Mouse (Mus musculus) myocyte (in vitro differentiated cells): ENCODE measurements around the gene Gm973.

Source experiments
- CEBPB ChIP-seq: IDR thresholded peaks from 2 replicates; pipeline ENCODE4 v1.6.1; 2011; ENCODE audit warnings: mild to moderate bottlenecking, moderate library complexity; ENCODE audit not compliant: poor library complexity, insufficient read depth, severe bottlenecking
- E2F4 ChIP-seq: IDR thresholded peaks from one replicate; pipeline ENCODE4 v1.6.1; 2011; ENCODE audit warnings: mild to moderate bottlenecking, control low read depth, moderate library complexity; ENCODE audit not compliant: insufficient read depth
- MAX ChIP-seq: IDR thresholded peaks from one replicate; pipeline ENCODE4 v1.6.1; 2011; ENCODE audit warnings: low read depth, mild to moderate bottlenecking, control low read depth
- MYOD1 ChIP-seq, 3 experiments: IDR thresholded peaks; one replicate each; pipeline ENCODE4 v1.6.1; 2011; ENCODE audit warnings: control low read depth in 2 of 3, low read depth in 2 of 3, mild to moderate bottlenecking in 2 of 3, moderate library complexity in 1 of 3; ENCODE audit not compliant: insufficient read length in 2 of 3, control insufficient read depth in 1 of 3
- MYOG ChIP-seq, 3 experiments: IDR thresholded peaks; one replicate each; pipeline ENCODE4 v1.6.1; 2011; ENCODE audit warnings: control low read depth in 2 of 3, low read depth in 2 of 3, mild to moderate bottlenecking in 2 of 3; ENCODE audit not compliant: insufficient read length in 2 of 3, control insufficient read depth in 1 of 3, insufficient read depth in 1 of 3
- POLR2A ChIP-seq: IDR thresholded peaks from one replicate; pipeline ENCODE4 v1.6.1; 2011; ENCODE audit warnings: low read depth, mild to moderate bottlenecking, control low read depth, moderate library complexity; ENCODE audit not compliant: insufficient read length
- POLR2AphosphoS2 ChIP-seq: IDR thresholded peaks from one replicate; pipeline ENCODE4 v1.6.1; 2011; ENCODE audit warnings: low read depth, control low read depth; ENCODE audit not compliant: insufficient read length
- REST ChIP-seq: IDR thresholded peaks from one replicate; pipeline ENCODE4 v1.6.1; 2011; ENCODE audit warnings: mild to moderate bottlenecking, control low read depth, moderate library complexity; ENCODE audit not compliant: insufficient read depth, insufficient read length
- SRF ChIP-seq: IDR thresholded peaks from one replicate; pipeline ENCODE4 v1.6.1; 2011; ENCODE audit warnings: low read depth; ENCODE audit not compliant: control insufficient read depth, insufficient read length
- TCF12 ChIP-seq: IDR thresholded peaks from one replicate; pipeline ENCODE4 v1.6.1; 2011; ENCODE audit warnings: mild to moderate bottlenecking, control low read depth; ENCODE audit not compliant: poor library complexity, insufficient read depth, severe bottlenecking
- TCF3 ChIP-seq: IDR thresholded peaks from one replicate; pipeline ENCODE4 v1.6.1; 2011; ENCODE audit warnings: low read depth, control low read depth; ENCODE audit not compliant: insufficient read length
- USF1 ChIP-seq: IDR thresholded peaks from one replicate; pipeline ENCODE4 v1.6.1; 2011; ENCODE audit warnings: low read depth, mild to moderate bottlenecking, control low read depth, moderate library complexity

DNA sequence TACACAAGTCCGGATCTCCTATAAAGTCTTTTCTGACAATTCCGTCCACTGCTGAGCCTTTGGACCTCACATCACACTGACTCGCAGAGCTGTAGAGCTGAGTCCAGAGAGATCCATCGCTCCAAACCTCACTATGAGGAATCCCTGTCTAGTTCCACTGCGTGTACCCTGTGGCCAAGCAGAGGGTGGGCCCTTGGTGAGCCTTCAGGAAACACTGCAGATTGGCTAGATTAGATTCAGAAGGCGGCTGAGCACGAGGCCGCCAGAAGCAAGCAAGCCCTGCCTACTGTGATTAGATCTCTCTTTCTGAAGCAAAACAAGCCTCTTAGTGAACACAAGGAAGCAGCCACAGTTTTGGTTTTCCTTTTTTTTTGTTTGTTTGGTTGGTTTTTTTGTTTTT is 27.8 kb downstream of the Gm973 start:
- TF ChIP-seq POLR2A (no peak), MYOD1 (IDR thresholded peaks at IDR 0.05; ENCODE audit: control insufficient read depth in 1 of 3, insufficient read length in 2 of 3, low read depth in 2 of 3) (no peak), TCF12 (no peak), POLR2AphosphoS2 (no peak), MAX (no peak), USF1 (no peak), REST (no peak), MYOG (IDR thresholded peaks at IDR 0.05; ENCODE audit: control insufficient read depth in 1 of 3, insufficient read depth in 1 of 3, insufficient read length in 2 of 3, low read depth in 2 of 3) (no peak), TCF3 (no peak), E2F4 (no peak), CEBPB (no peak), SRF (no peak)
